Mouse (Mus musculus): Measurements from ENCODE around the gene Olfr77.

Gene Olfr77

DNA sequence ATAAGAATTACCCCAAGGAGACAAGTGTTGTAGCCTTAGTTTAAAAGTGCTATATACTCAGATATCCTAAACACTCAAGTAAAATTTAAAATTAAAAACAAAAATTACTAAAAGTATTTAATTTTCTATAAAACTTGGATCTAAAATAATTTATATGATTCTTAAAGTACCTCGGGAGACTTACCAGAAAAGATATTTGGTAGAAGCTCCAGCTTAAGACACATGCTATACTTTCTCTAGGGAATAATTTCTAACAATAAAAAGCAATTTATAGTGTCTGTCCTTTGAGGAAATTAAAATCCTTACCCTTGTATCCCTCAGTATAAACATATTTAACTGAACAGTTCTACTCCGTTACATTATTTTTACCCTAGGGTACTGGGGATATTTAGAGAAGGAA is at the start of gene Olfr77:
Gene Olfr77, plus strand, starts transcription at position 301 of the 400 bp plus-strand sequence.
- DNase-seq = no peak

DNA sequence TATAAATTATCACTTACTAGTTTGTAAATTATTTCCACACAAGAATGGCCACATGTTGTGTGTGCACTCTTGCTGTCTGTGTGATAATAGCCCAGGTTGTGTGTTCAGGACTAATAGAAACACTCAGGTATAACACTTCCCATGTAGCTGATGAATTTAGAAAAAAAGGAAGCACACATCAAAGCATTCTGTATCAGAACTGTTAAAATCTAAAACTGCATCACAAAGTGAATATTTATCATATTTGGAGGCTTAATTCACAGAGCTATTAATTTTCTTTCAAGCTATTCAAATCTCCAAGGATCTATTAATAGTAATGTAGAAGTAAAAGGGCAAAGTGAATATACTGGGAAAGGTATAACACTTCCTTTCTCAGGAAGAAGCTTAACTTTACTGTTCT is 28.8 kb upstream of the Olfr77 start, which contains the start of gene Olfr862:
Gene Olfr862, minus strand, starts transcription at position 101 of the 400 bp plus-strand sequence.
- DNase-seq = no peak

- DNase-seq = no peak
These were observed 5.5 kb upstream of the Olfr77 start for GRCm38 (mm10) chr9:19911170-19911569.

Measured in cerebellum, postnatal 14 days (tissue).